Mouse (Mus musculus): ENCODE measurements around the gene Rpl27a. TPM values are rescaled to one million over a fixed set of nuclear protein-coding genes. Genes with fewer than 3 reads are reported as not detected.

Rpl27a gene
- total RNA-seq (2015) (616 and 680 TPM in 2 replicates), total RNA-seq (2017) (869 and 1,010 TPM in 2 replicates)

DNA sequence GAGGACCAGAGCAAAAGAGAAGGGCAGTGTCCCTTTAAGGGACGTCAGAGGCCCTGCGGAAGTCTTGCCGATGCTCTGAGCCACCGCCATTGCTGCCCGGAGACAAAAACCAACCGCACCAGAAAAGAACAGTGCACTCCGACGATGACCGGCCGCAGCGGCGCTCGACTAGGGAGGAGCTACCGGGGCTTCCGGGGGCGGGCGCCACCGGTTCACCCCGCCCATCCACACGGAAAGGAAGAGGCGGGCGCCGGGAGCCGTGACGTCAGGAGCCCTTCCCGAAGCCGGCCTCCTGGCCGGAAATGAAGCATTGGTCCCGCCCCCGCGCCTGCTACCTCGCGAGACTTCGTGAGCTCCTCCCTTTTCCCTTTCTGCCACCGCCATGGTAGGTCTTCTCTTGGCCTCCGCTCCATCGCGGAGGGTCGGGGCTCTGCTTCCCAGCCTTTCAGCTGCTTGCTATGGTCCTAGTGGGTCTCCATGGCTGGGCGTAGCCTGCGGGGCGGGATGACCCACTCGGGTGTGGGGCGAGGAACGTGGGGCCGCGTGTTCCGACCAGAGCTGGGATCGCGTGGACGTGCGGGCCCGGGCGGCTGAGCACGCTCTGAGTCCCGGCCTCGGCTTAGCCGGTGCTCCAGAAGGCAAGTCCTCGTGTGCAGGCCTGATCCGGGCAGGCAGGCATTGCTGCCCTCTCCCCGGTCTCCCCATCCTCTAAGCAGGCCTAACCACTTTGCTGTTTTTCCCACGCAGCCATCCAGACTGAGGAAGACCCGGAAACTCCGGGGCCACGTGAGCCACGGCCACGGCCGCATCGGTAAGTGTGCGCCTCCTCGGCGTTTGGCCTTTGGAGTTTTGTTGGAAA lies at the start of gene Rpl27a:
Rpl27a (plus strand) TSS at position 310 of the 859 bp plus-strand sequence.
- ATAC-seq (replicated peaks; ENCODE audit: poor library complexity), result peak; percentile 82

DNA sequence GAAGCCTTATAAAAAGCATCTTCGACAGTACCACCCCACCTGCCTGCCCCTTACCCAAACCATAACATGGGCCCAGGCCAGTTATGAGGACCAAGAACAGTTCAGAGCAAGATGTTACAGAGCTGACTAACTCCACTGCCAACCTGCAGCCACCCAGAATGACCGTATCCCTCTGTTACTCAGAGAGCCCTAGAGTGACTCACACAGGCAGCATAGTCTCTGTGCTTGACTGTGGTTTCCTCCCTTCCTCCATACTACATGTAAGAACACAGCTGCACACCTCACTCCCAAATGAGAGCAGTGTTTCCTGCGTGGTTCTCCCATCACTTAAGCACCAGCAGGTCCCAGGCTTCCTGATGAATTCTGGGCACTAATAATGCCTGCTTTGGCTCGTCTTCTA lies 48.2 kb upstream of the Rpl27a start:
- ATAC-seq (replicated peaks; ENCODE audit: poor library complexity), result no peak

- no peak for ATAC-seq (replicated peaks; ENCODE audit: poor library complexity)
Measured at GRCm38 (mm10) chr7:109477926-109478325, 41.0 kb upstream of the Rpl27a start.

DNA sequence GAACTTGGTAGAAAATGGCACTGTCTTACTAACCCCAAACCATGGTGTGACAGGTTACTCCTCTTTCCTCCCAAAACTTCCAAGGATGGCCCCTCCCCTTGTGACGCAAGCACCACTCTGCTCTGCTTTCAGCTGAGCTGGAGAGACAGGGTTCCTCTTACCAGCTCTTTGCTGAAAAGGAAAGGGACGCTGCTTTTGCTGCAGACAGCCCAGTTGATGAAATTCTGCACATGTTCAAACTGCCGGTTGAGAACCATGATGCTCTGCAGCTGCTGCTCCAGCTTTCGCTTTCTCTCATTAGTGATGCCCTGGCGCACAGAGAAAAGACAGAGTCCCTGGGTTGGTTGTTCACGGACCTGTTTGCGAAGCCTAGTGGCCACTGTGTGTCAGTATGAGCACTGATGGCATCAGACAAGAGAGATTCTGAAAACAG lies 38.2 kb upstream of the Rpl27a start:
- ATAC-seq (replicated peaks; ENCODE audit: poor library complexity), result peak; percentile 58

DNA sequence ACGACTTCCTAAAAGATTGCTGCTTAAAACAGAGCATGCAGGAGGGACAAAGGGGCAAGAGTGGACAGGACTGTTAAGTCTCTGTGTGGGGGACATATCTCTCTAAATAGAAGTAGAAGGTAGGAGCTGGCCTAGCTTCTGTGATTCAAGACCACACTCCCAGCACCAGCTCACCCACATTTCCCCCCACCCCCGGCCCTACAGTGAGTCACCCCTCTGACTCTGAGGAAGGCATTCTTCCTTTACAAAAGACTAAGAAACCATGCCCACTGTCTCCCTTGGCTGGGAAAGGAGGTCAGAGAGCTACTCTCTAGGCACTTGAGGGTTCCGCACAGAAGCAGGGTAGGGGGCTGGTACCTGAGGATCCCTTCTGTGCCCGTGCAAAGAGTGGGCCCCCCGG lies 34.7 kb upstream of the Rpl27a start:
- ATAC-seq (replicated peaks; ENCODE audit: poor library complexity), result no peak

- ATAC-seq (replicated peaks; ENCODE audit: poor library complexity), result no peak
Measured at GRCm38 (mm10) chr7:109492616-109493318, 26.2 kb upstream of the Rpl27a start.

DNA sequence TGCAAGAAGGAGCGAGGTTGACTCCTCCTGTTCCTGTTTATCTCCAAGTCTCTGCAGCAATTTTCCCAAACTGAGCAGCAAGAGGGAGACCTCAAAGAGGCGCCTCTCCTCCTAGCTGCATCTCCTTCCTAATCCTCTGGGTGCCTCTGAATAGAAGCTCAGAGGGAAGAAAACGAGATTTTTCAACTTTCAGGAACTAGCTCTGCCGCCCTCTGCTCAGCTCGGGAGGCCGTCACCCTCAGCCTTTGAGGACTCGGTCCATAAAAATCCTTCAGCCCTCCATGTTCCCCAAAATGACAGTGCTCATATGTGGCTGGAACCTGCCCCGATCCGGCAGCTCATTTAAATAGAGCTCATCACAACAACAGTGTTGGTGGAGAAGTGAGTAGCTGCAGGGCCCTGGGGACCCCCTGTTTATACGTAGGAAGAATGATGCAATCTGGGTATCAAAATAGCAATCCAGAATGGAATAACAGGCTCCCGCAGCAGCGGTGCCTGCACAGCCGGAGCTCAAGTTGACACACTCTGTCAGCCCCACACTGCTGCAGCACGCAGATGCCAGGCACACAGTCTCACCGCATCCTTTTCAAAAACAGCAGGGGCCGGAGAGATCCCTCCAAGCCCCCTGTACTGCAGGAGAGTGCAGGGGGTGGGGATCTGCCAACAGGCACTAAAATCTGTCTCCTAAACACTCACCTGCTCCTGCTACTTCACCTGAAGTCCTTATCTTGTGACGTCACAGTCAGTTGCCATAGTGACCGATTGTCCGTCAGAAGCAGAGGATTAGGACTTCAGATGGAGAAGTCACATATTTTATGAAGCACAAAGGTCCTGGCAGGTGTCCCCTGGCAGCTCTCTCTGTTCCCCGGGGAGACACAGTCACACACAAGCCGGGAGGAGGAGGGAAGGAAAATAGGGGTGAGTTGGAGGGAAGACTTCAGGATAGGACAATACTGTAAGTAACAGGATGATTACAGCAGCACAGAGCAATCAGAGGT lies 25.3 kb upstream of the Rpl27a start:
- no peak for ATAC-seq (replicated peaks; ENCODE audit: poor library complexity)

GRCm38 (mm10) chr7:109497507-109497906 lies 21.4 kb upstream of the Rpl27a start:
- no peak for ATAC-seq (replicated peaks; ENCODE audit: poor library complexity)

DNA sequence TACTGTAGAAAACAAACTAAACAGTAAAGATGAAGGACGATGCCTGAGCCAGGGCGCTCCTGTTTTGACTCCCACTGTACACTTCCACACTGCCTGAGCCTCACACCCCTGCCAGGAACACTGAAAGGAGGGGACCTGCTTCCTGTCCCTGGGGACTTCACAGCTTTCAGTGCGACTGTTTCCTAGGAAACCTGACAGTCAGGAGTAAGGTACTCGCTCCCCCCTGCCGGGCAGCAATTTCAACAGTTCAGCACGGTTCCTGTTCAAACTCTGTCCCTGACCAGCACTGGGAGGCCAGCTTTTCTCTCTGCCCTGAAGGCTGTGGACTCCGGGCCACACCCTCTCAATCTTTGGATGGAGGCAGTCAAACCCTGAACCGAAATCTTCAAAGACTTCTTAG lies 11.8 kb upstream of the Rpl27a start:
- ATAC-seq (replicated peaks; ENCODE audit: poor library complexity), result no peak

DNA sequence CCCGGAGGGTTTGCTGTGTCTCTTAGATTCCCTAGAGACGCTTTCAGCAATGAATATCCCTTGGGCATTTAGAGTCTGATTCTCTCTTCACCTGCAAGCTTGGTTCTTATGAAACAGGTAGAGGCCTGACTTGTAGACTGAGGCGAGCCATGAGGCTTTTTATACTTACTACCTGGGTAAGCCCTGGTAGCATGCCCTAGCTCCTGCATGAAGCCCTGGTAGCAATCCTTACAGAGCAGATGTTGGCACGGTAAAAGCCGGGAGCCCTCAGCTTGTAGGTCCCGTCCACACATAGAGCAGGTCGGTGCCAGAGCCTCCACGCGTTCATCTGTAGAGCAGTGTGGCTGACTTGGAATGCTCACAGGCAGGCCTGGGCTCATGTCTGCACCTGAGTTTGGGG lies 11.4 kb upstream of the Rpl27a start:
- ATAC-seq (replicated peaks; ENCODE audit: poor library complexity), result no peak

DNA sequence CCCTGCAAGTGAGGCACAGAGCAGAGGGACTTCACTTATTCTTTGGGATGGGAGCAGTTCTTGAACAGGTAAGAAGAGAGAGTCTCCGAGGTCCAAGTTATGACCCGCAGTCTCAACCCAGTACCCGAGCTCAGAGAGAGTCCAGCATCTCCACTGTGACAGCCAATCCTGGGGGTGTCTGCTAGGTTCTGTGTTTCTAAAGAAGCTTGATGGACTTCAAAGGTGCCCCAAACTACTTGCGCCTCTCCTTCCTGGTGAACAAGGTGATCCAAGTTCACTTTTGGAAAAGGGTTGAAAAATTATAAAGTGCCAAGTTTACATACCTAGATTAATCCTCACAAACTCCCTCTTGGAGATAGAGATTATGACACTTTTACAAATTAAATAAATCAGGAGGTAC lies 10.9 kb upstream of the Rpl27a start, which contains the start of gene Trim66:
Trim66 (minus strand) TSS at position 101 of the 400 bp plus-strand sequence.
- no peak for ATAC-seq (replicated peaks; ENCODE audit: poor library complexity)

DNA sequence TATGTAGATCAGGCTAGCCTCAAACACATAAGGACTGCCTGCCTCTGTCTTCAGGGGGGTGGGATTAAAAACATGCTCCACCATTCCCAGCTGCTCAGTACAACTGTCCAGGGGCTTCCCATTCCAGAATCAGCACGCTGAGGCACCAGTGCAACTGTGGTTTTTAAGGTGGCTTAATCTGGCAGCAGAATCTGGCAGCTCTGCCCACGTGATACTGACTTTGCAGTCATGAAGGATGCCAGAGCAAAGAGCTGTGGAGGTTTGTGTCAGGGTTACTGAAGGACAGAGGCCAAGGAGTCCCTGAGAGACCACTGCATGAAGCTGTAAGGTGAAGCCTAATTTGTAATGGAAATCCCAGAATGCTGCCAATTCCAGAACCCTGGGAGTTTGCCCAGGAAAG lies 8.1 kb upstream of the Rpl27a start:
- peak; percentile 52 for ATAC-seq (replicated peaks; ENCODE audit: poor library complexity)

- peak; percentile 58 for ATAC-seq (replicated peaks; ENCODE audit: poor library complexity)
Measured at GRCm38 (mm10) chr7:109511838-109512237, 7.1 kb upstream of the Rpl27a start.

DNA sequence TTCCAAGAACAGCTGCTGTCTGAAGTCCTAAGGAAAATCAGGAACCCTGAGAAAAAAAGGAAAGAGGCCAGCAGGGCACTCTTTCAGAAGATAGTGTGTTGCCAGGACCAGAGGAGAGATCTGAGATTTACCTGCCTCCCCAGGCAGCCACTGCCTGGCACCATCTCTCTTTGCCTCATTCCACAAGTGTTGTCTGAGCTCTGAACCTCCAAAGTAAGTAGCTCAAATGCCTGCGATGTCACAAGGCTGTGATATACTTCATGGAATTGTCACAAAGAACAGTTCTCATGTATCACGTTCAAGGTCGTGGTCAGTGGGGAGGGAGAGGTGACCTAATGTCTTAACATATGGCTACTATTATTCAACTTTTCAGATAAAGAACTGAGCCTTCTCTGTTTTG lies 2.4 kb upstream of the Rpl27a start:
- no peak for ATAC-seq (replicated peaks; ENCODE audit: poor library complexity)

- ATAC-seq (replicated peaks; ENCODE audit: poor library complexity), result peak; percentile 15
Measured at GRCm38 (mm10) chr7:109518036-109518681, 788 bp upstream of the Rpl27a start.

DNA sequence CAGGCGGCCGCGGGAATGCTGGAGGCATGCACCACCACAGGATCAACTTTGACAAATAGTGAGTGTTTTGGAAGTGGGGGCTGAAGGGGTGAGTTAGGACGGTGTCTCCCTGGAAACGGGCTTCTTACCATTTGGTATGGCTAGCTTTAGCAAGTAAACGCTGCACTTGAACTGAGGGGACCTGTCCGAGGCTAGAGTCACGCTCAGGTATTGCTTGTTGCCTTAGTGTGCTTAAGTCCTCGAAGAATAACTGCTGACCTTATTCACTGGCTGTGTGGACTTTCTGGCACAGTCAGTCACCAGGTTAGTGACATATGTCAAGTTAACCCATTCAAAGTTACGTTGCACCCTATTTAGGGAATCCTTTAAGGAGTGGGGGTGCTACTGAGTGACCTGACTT lies 989 bp downstream of the Rpl27a start:
- ATAC-seq (replicated peaks; ENCODE audit: poor library complexity), result no peak

GRCm38 (mm10) chr7:109522084-109522483 lies 3.1 kb downstream of the Rpl27a start:
- ATAC-seq (replicated peaks; ENCODE audit: poor library complexity), result no peak

GRCm38 (mm10) chr7:109523304-109523703 lies 4.4 kb downstream of the Rpl27a start:
- ATAC-seq (replicated peaks; ENCODE audit: poor library complexity), result no peak

- no peak for ATAC-seq (replicated peaks; ENCODE audit: poor library complexity)
Measured at GRCm38 (mm10) chr7:109523741-109524441, 4.9 kb downstream of the Rpl27a start.

DNA sequence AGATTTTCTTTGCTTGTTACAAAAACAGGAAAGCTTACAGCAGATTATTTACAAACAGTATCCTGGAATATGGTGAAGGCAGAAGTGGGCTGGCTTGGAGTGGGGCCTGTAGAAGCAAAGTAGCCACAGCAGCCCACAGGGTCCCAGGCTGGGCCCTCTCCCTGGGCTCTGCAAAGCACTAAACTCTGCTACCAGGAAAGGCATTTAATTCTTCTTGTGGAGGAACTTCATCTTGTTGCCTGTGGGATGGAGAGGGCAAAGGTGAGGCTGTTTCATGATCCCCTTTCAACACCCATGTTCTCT lies 5.4 kb downstream of the Rpl27a start:
- no peak for ATAC-seq (replicated peaks; ENCODE audit: poor library complexity)
